Mouse (Mus musculus): ENCODE data around the gene Man2a1. TPM values are rescaled to one million over a fixed set of nuclear protein-coding genes. Genes with fewer than 3 reads are reported as not detected.

The Man2a1 gene
- total and polyA plus RNA-seq, 3 experiments = 4.7 to 18.5 (median 17.2) TPM

DNA sequence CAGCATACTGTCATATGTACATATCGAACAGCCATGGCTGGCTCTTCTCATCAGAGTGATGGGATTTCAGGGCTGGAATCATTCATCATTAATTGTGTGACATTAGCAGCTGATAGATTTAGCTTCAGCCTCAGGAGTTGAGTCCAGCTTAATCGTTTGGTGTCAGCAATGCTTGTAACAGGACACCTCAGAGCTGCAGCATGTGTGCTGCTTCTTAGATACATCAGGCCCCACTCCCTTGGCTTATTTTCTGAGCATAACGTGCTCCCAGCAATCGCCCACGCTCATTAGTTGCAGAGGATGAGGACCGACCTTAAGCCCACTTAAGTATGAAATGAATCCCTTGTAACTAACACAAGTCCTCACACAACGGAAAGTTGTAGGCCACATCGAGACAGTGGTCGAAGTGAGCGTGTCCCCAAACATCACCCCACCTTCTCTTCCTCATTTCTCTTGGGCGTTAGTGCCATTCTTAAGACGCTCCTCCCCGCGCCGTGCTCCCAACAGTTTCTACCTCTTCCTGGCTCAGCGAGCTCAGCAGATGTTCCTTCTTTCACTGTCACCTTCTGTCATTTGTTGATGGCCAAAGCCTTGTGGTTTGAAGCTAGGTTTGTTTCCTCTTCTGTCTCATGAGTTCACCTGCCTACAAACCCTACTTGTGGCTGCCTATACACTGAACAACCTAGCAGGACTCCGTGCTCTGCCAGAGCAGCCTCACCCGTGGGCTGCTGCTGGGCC lies 180.4 kb downstream of the Man2a1 start:
- WGBS = 83% methylated on average over 18 of the region's 18 CpGs
- intact Hi-C loops (cut with DNase I) = no loop called here
- no peak for TF ChIP-seq CTCF (IDR thresholded peaks at IDR 0.05)
- no peak for TF ChIP-seq POLR2A (IDR thresholded peaks at IDR 0.05; ENCODE audit: insufficient read depth, low read depth, low read length)
- no peak for TF ChIP-seq EP300 (IDR thresholded peaks at IDR 0.05; ENCODE audit: insufficient read depth, low read depth, low read length)
- H3K27me3 ChIP-seq (ENCODE audit: control insufficient read depth, insufficient read depth, low read length) = no peaks in the 10 kb centered on the region
- DNase-seq = no peak
- no peak overlapping the region for H3K4me3 ChIP-seq
- no peak overlapping the region for H3K9ac ChIP-seq (ENCODE audit: low read depth, low read length)
- no peaks in the 10 kb centered on the region for H3K4me1 ChIP-seq (ENCODE audit: control insufficient read depth, insufficient read depth, low read length)
- H3K79me2 ChIP-seq (replicated peaks; ENCODE audit: control insufficient read depth, insufficient read depth, low read length) = no peaks in the 10 kb centered on the region
- no peaks in the 10 kb centered on the region for H3K36me3 ChIP-seq (ENCODE audit: control insufficient read depth, insufficient read depth, low read length)
- H3K27ac ChIP-seq = no peak overlapping the region

DNA sequence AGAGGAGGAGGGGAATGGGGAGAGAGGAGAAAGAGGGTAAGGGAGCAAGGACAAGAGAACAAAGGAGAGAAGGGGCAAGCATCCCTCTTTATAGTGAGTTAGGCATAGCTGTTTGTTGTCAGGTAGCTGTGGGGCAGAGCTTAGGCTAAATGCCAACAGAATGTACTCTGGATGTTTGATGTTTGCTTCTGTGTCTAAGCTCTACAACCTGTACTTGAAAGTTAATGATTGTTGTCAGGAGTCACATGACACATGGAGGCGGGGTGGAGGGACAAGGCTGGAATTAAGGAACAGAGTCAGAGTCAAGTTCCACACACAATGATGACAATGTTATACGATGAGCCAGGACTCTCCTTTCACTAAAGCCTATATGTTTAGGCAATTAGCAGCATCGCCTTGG lies 181.8 kb downstream of the Man2a1 start:
- no peak overlapping the region for H3K9ac ChIP-seq (ENCODE audit: low read depth, low read length)
- no peaks in the 10 kb centered on the region for H3K79me2 ChIP-seq (replicated peaks; ENCODE audit: control insufficient read depth, insufficient read depth, low read length)
- 93% methylated on average over 3 of the region's 3 CpGs for whole genome bisulfite sequencing
- intact Hi-C loops (cut with DNase I) = no loop called here
- no peaks in the 10 kb centered on the region for H3K36me3 ChIP-seq (ENCODE audit: control insufficient read depth, insufficient read depth, low read length)
- no peaks in the 10 kb centered on the region for H3K4me1 ChIP-seq (ENCODE audit: control insufficient read depth, insufficient read depth, low read length)
- DNase-seq = no peak
- H3K27ac ChIP-seq = no peak overlapping the region
- H3K4me3 ChIP-seq = no peak overlapping the region
- H3K27me3 ChIP-seq (ENCODE audit: control insufficient read depth, insufficient read depth, low read length) = no peaks in the 10 kb centered on the region
- TF ChIP-seq CTCF (IDR thresholded peaks at IDR 0.05) = no peak
- TF ChIP-seq EP300 (IDR thresholded peaks at IDR 0.05; ENCODE audit: insufficient read depth, low read depth, low read length) = no peak
- no peak for TF ChIP-seq POLR2A (IDR thresholded peaks at IDR 0.05; ENCODE audit: insufficient read depth, low read depth, low read length)

DNA sequence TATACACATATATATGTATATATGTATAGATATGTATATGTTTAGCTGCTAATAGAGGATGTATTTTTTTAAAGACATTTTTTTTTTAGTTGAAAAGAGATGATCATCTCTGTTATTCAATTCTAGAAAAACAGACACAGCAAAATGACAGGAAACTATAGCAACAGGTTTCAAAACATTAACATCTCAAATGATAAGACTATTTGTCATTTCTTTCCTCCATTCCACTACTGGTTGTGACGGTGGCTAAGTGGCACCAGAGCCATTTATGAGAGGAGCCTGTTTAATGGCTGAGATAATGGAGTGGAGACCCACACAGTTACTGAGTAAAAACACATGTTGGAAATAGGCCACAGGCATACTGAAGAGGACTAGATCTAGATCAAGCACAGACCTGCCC lies 185.4 kb downstream of the Man2a1 start:
- Histone ChIP-seq H3K4me3 (no peak overlapping the region), H3K4me1 (ENCODE audit: control insufficient read depth, insufficient read depth, low read length) (no peaks in the 10 kb centered on the region), H3K79me2 (replicated peaks; ENCODE audit: control insufficient read depth, insufficient read depth, low read length) (no peaks in the 10 kb centered on the region), H3K27me3 (ENCODE audit: control insufficient read depth, insufficient read depth, low read length) (no peaks in the 10 kb centered on the region), H3K27ac (no peak overlapping the region), H3K36me3 (ENCODE audit: control insufficient read depth, insufficient read depth, low read length) (no peaks in the 10 kb centered on the region), H3K9ac (ENCODE audit: low read depth, low read length) (no peak overlapping the region)
- WGBS = 34% methylated on average over 1 of the region's 1 CpGs
- intact Hi-C loops (cut with DNase I) = no loop called here
- TF ChIP-seq POLR2A (IDR thresholded peaks at IDR 0.05; ENCODE audit: insufficient read depth, low read depth, low read length) = no peak
- no peak for TF ChIP-seq EP300 (IDR thresholded peaks at IDR 0.05; ENCODE audit: insufficient read depth, low read depth, low read length)
- no peak for TF ChIP-seq CTCF (IDR thresholded peaks at IDR 0.05)
- DNase-seq = no peak

DNA sequence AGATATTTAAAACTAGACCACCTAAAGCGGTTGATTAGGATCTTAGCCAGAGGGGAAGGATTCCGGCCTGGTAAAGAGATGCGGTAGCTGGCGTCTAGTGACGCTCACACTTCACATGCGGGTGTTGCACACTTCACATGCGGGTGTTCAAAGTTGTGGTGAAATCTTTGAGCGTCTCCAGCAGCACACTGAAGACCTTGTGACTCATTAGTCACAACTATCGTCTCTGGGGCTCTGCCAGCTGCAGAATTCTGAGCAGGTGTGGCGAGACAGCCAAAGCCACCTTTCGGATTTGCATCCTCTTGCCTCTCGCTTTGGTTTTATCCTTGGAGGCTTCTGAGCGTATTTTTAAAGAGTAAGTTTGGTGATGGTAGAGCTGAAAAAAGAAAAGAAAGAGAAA lies 187.8 kb downstream of the Man2a1 start:
- Histone ChIP-seq H3K27ac (no peak overlapping the region), H3K79me2 (replicated peaks; ENCODE audit: control insufficient read depth, insufficient read depth, low read length) (no peaks in the 10 kb centered on the region), H3K4me3 (no peak overlapping the region), H3K27me3 (ENCODE audit: control insufficient read depth, insufficient read depth, low read length) (no peaks in the 10 kb centered on the region), H3K9ac (ENCODE audit: low read depth, low read length) (no peak overlapping the region), H3K4me1 (ENCODE audit: control insufficient read depth, insufficient read depth, low read length) (no peaks in the 10 kb centered on the region), H3K36me3 (ENCODE audit: control insufficient read depth, insufficient read depth, low read length) (no peaks in the 10 kb centered on the region)
- TF ChIP-seq CTCF (IDR thresholded peaks at IDR 0.05) = no peak
- 91% methylated on average over 13 of the region's 13 CpGs for WGBS
- DNase-seq = no peak
- intact Hi-C loops (cut with DNase I) = no loop called here

DNA sequence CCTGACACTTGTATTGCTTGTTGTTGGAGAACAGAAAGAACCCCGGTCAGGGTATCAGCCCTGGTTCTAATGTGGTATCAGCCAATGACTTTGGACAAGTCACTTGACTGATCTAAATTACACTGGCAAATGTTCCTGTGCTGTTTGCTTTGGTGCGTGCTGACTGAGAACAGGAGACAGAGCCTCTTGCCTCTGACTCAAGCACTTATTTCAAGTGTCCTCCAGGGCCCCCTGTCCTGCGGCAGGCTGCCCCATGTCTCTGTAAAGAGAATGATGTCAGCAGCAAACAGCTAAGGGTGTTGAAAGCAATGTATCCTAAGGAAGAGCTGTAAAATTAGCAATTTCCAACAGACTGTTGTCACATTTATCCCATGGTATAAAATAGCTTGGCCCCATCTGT lies 188.6 kb downstream of the Man2a1 start:
- TF ChIP-seq POLR2A (IDR thresholded peaks at IDR 0.05; ENCODE audit: insufficient read depth, low read depth, low read length) (no peak), CTCF (IDR thresholded peaks at IDR 0.05) (no peak), EP300 (IDR thresholded peaks at IDR 0.05; ENCODE audit: insufficient read depth, low read depth, low read length) (no peak)
- intact Hi-C loops (cut with DNase I) = no loop called here
- no peak for DNase-seq
- WGBS = 38% methylated on average over 3 of the region's 3 CpGs
- H3K4me1 ChIP-seq (ENCODE audit: control insufficient read depth, insufficient read depth, low read length) = no peaks in the 10 kb centered on the region
- no peak overlapping the region for H3K9ac ChIP-seq (ENCODE audit: low read depth, low read length)
- no peak overlapping the region for H3K27ac ChIP-seq
- no peaks in the 10 kb centered on the region for H3K79me2 ChIP-seq (replicated peaks; ENCODE audit: control insufficient read depth, insufficient read depth, low read length)
- H3K27me3 ChIP-seq (ENCODE audit: control insufficient read depth, insufficient read depth, low read length) = no peaks in the 10 kb centered on the region
- no peak overlapping the region for H3K4me3 ChIP-seq
- H3K36me3 ChIP-seq (ENCODE audit: control insufficient read depth, insufficient read depth, low read length) = no peaks in the 10 kb centered on the region

DNA sequence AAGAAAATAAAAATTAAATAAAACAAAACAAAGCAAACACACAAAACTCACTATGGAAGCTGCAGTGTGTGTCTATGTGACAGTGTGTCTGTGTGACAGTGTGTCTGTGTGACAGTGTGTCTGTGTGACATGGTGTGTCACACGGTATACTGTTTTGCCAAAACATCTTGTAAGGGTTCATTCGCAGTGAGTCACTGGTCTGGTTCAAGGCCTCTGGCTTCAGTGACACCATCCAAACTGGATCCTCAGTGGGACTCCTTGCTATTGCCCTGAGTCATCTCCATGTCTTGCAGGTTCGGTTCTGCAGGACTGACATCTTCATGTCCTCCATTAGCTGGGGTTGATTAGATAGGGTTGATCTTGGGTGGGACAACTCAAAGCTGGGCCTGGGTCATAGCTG lies 191.5 kb downstream of the Man2a1 start:
- no peaks in the 10 kb centered on the region for H3K4me1 ChIP-seq (ENCODE audit: control insufficient read depth, insufficient read depth, low read length)
- DNase-seq = no peak
- no peaks in the 10 kb centered on the region for H3K79me2 ChIP-seq (replicated peaks; ENCODE audit: control insufficient read depth, insufficient read depth, low read length)
- TF ChIP-seq EP300 (IDR thresholded peaks at IDR 0.05; ENCODE audit: insufficient read depth, low read depth, low read length) (no peak), POLR2A (IDR thresholded peaks at IDR 0.05; ENCODE audit: insufficient read depth, low read depth, low read length) (no peak), CTCF (IDR thresholded peaks at IDR 0.05) (no peak)
- H3K27ac ChIP-seq = no peak overlapping the region
- H3K9ac ChIP-seq (ENCODE audit: low read depth, low read length) = no peak overlapping the region
- H3K36me3 ChIP-seq (ENCODE audit: control insufficient read depth, insufficient read depth, low read length) = no peaks in the 10 kb centered on the region
- H3K27me3 ChIP-seq (ENCODE audit: control insufficient read depth, insufficient read depth, low read length) = no peaks in the 10 kb centered on the region
- no peak overlapping the region for H3K4me3 ChIP-seq
- 83% methylated on average over 3 of the region's 3 CpGs for WGBS
- intact Hi-C loops (cut with DNase I) = no loop called here

Measured in heart, adult 2 months (tissue).